Mouse (Mus musculus): ENCODE results near the gene 4930524J08Rik.

Gene 4930524J08Rik

GRCm38 (mm10) chr5:100003895-100004294 is 25.0 kb downstream of the 4930524J08Rik start:
- in situ Hi-C loops (cut with MboI, MseI) = no loop called here

DNA sequence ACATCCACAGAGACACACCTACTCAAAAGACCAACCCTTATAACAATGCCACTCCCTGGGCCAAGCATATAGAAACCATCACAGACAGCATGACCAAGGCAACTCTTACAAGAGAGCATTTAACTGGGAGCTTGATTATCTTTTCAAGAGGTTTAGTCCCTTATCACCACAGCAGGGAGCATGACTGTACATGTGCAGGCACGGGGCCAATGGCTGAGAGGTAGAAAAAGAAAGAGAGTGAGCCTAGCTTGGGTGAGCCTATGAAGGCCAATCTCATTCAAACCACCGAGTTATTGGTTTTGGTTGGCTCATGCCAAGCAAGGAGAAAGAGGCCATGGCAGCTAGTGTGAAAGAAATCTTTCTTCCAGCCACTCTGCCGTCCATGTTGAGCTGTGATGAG is 26.6 kb downstream of the 4930524J08Rik start:
- in situ Hi-C loops (cut with MboI, MseI) = no loop called here

- in situ Hi-C loops (cut with MboI, MseI) = no loop called here
Measured at GRCm38 (mm10) chr5:100005896-100006295, 27.0 kb downstream of the 4930524J08Rik start.

DNA sequence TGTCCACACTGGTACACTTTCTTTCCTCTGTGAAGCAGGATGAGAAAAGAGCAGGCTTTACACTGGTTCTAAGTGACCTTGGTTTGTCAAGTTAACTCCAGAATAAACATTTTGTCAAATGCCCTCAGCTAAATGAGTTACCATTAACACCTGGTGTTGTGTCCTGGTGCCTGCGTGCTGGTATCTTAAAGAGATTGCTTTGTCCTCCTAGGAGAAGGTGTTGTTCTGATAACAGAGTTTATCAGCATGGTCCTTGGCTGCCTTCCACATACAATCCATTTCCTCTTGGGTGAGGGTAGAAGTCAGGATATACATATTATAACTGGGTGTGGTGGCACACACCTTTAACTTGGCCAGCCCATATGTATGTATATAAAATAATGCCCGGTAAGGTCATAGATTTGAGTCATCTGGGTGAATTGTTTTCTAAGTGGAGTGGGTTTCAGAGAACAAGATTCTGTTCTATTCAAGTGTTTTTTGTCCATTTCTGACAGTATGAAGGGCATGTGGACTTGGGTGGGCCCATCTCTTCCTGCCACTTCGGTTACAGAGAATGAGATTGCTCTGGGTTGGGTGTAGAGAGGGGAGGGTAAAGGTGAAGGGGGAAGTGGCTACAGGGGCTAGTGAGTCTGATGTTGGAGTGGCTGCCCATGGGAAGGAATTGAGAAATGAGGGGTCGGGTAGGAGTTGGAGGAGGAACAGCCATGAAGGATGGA is 27.6 kb downstream of the 4930524J08Rik start:
- in situ Hi-C loops (cut with MboI, MseI) = no loop called here

GRCm38 (mm10) chr5:100007040-100007375 is 28.1 kb downstream of the 4930524J08Rik start:
- in situ Hi-C loops (cut with MboI, MseI) = no loop called here

GRCm38 (mm10) chr5:100008485-100008884 is 29.6 kb downstream of the 4930524J08Rik start:
- in situ Hi-C loops (cut with MboI, MseI) = no loop called here

DNA sequence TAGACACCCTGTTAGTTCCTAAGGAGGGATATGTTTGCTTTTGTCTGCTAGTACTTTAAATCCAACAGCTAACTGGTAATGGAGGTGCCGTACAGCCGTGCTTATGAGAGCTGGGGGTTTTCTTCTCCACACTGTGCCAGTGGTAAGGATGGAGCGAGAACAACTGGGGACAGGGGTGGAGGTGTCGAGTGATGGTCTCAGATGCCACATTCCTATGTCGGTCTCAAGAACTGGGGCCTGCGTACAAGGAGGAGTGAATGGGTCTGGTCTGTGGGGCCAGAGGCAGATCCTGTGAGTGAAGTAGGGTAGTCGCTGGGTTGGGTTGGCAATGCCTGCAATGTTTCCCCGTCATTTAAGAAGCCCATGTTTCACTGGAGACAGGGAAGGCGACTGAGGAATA is 33.7 kb downstream of the 4930524J08Rik start:
- in situ Hi-C loops (cut with MboI, MseI) = no loop called here

- in situ Hi-C loops (cut with MboI, MseI) = no loop called here
Measured at GRCm38 (mm10) chr5:100020089-100020488, 41.2 kb downstream of the 4930524J08Rik start.

- in situ Hi-C loops (cut with MboI, MseI) = no loop called here
Measured at GRCm38 (mm10) chr5:100024403-100024802, 45.5 kb downstream of the 4930524J08Rik start.

GRCm38 (mm10) chr5:100024868-100025267 is 46.0 kb downstream of the 4930524J08Rik start:
- in situ Hi-C loops (cut with MboI, MseI) = no loop called here
